Mouse (Mus musculus) layer of hippocampus, adult 2 months (tissue): ENCODE measurements around the gene Etnppl. TPM values are rescaled to one million over a fixed set of nuclear protein-coding genes. Genes with fewer than 3 reads are reported as not detected.

Experiments
- DNase-seq, 2 experiments: peaks; one replicate each; pipeline ENCODE4 v3.0.0; 2022; ENCODE audit warnings: low spot score in 2 of 2
- H3K27ac ChIP-seq: fragments of 200-600 bp; 2 replicates; pipeline ENCODE4 v1.8.1; 2022
- H3K4me3 ChIP-seq: fragments of 200-600 bp; 2 replicates; pipeline ENCODE4 v1.8.1; 2022; ENCODE audit warnings: mild to moderate bottlenecking
- CTCF ChIP-seq: fragments of 200-600 bp; conservative IDR thresholded peaks from 2 replicates; pipeline ENCODE4 v1.8.1; 2022; ENCODE audit warnings: antibody characterized with exemption, mild to moderate bottlenecking, moderate library complexity
- long read RNA-seq, 2 experiments: library from polyadenylated mRNA; stranded (forward); transcript quantifications; one replicate each; pipeline ENCODE4 v2.0.0; 2021; ENCODE audit warnings: borderline mapping rate in 2 of 2
- total RNA-seq, 2 experiments: library from RNA; stranded (reverse); gene quantifications; 2 replicates each; pipeline ENCODE4 v1.2.3; 2021

Gene Etnppl
- total RNA-seq = 1 to 10 TPM; 8.1 to 8.4 TPM
- long read RNA-seq, experiment 1, full-length matches to known transcripts = 2 of 6 reads
- long read RNA-seq, experiment 1, partial matches to known transcripts = 2 of 6 reads
- long read RNA-seq, experiment 1, other reads (novel, unspliced or antisense) = 2 of 6 reads
- long read RNA-seq, experiment 2, full-length matches to known transcripts = 2 of 3 reads
- long read RNA-seq, experiment 2, partial matches to known transcripts = 1 of 3 reads
- long read RNA-seq, experiment 2, other reads (novel, unspliced or antisense) = 0 of 3 reads

DNA sequence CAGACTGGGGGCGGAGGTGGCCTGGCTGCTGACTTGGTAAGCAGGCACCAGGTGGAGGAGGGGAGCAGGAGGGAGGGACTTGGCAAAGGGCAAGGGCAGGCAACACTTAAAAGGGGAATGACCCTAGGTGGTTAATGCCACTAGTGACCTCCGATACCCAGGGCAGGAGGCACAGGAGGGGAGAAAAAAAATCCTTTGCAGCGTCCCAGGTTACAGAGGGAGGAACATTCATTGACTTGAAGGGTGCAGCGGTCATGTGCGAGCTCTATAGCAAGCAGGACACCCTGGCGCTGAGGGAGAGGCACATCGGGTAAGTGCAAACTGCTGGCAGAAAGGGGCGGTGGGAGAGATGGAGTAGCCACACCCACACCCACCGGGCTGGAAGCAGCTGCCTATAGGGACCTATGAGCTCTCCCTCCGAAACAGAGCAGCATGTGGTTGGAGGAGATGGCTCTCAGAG is at the start of gene Etnppl:
Gene Etnppl, plus strand, starts transcription at position 10 of the 460 bp plus-strand sequence.
- DNase-seq = no peak
- Histone ChIP-seq H3K27ac (no peak within 1 kb of the TSS), H3K4me3 (peak within 1 kb of the TSS; percentile 31)
- TF ChIP-seq CTCF = no peak

DNA sequence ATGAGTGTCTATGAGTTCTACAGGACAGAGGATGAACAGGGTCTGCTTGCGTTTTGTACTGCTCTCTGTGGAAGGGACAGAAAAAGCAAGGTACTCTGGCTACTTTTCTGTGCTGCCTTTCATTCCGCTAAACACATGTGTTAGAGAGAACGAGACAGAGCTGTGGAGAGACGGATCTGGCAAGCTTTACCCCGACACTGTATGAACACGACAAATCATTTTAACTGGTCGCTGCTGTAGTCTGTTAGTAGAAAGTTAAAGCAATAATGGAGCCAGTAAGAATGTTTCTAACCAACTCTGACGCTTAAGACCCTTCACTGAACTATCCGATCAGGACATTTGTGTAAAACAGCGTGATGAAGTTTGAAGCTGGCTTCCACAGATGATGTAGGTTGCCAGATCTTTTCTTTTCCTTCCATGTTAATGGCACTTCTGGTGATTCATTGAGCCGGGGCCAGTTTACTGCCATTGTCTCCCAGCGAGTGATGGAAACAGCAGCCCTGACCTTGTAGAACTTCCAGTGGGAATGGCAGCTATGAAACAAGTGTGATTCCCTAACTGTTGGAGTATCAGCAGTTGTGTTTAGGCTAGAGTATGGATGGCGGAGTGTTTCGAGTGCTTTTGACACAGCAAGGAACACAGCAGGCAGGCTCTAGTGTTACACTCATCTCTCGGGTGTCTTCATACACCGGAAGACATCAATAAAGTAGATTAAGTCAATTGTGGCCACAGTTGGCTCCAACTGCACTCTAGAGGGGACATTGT is 48.7 kb upstream of the Etnppl start:
- TF ChIP-seq CTCF = no peak
- peak overlapping the region; percentile 52 for H3K27ac ChIP-seq
- no peak overlapping the region for H3K4me3 ChIP-seq
- no peak for DNase-seq

DNA sequence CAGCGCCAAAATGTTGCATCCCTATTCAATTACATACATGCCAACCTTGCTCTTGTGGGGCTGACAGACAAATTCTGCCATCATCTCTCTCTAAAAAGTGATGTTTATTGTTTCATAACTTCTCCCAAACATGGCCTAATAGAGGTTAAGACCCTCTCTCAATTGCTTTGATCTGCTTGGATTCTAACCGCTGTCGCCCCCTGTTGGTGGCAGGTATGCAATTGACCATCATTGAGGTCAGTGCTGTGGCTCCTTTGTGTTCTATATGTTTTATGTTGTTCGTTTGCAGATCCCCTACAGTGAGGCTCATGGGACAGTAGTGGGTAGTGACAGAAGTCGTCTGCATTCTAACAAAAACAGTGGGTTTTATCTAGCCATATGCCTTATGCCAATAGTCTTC is 44.0 kb upstream of the Etnppl start:
- TF ChIP-seq CTCF = peak; percentile 57
- H3K4me3 ChIP-seq = no peak overlapping the region
- no peak for DNase-seq
- H3K27ac ChIP-seq = peak overlapping the region; percentile 5; the same call in 1 of the 2 replicates

DNA sequence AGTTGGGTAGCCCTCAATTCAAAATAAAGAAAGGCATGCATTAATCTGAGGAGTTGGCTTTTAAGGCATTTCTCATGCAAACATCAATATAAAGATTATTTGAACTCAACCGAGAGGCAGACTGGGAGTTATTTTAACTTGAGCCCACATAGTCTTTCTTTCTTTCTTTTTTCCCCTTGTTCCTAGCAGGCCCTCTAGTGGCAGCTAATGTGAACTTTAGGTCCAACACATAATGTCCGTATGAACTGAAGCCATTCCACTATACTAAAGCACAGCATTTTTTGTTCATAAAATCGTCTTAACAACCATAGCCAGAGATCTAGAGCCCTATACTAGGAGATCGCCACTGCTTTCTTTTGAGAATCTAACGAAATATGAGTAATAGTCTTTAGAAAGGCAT is 42.6 kb upstream of the Etnppl start:
- H3K27ac ChIP-seq = peak overlapping the region; percentile 39; the same call in 1 of the 2 replicates
- peak; percentile 89 for TF ChIP-seq CTCF
- H3K4me3 ChIP-seq = peak overlapping the region; percentile 31; the same call in 1 of the 2 replicates
- DNase-seq = peak; percentile 59 to 63

DNA sequence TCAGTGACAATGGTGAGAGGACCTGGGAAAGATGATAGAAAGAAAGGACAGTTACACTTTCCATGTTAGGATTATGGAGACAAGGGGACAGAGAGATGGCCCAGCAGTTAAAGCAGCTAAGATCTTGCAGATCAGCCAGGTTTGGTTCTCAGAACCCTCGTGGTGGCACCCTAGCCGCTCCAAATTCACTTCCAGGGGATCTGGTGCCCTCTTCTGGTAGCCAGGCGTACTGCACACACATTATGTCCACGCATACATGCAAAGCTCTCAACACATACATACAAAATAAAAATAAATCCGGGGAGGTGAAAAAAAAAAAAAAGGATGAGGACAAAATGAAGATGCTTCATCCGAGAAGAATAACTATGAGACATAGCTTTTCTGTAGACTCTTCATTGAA is 40.6 kb upstream of the Etnppl start:
- no peak overlapping the region for H3K27ac ChIP-seq
- peak in 1 of 2 experiments; percentile 27 for DNase-seq
- peak; percentile 80 for TF ChIP-seq CTCF
- H3K4me3 ChIP-seq = no peak overlapping the region

DNA sequence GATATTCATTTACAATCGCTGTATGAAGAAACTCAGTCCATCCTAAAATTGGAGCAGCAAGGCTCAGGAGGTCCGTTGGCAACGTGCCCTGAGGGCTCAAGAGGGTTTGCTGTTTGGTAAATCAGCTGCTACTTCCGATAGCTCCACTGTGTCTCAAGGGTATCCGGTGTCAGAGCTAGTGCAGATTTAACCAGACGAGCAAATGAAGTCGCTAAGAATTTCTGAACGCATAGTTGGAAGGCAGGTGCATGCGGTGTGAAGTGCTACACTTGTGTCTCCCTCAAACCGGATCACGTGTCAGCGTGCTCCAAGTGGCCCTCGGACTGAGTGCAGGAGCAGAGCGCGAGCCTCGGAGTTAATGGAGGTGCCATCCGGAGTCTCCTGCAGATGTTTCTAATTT is 37.7 kb upstream of the Etnppl start:
- Histone ChIP-seq H3K27ac (no peak overlapping the region), H3K4me3 (no peak overlapping the region)
- no peak for TF ChIP-seq CTCF
- no peak for DNase-seq

DNA sequence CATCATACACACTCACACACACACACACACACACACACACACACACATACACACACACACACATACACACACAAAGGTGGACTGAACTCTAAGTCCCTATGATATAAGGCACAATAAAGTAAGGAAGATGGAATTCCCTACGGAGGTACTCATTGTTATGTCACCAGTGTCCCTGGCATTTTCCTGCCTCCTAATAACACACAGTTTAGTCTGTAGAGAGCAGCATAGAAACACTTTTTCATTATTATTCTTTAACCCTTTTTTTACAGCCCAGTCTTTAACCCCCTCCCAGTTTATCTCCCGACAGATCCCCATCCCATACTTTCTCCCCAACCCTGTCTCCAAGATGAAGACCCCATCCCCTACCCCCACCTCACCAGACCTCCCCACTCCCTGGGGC is 35.7 kb upstream of the Etnppl start:
- no peak for TF ChIP-seq CTCF
- Histone ChIP-seq H3K27ac (no peak overlapping the region), H3K4me3 (no peak overlapping the region)
- DNase-seq = no peak

DNA sequence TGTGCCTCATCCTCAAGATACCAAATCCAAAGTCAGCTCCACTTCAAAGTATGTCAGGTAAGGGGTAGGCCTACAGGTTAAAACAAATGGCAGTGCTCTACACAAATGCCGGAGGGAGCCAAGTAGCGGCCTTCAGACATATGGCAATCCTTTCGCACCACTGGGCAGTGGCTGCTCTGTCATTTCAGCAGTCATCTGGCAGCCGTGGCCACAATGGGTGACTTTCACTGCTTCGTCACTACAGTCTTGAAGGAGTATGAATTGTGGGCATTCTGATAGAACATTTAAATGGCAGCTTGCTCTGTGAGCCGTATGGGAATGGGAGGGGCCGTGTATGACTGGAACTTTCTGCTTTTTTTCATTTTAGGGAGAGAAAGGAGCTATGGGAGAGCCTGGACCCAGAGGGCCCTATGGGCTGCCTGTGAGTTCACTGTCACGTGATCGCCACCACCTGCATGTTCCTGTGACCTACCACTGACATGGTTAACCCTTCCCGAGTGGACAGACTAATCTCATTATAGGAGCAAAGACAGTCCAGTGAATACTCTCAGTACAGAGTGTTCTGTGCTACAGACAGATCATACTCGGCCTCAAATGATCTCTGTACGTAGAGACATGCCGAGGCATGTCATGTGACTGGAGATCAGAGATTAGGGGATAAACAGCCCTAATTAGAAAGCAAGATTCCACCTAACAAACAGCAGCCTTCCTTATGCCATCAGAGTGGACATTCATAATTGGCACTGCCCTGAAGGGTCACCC is 34.2 kb upstream of the Etnppl start:
- TF ChIP-seq CTCF = no peak
- DNase-seq = no peak
- no peak overlapping the region for H3K27ac ChIP-seq
- no peak overlapping the region for H3K4me3 ChIP-seq

DNA sequence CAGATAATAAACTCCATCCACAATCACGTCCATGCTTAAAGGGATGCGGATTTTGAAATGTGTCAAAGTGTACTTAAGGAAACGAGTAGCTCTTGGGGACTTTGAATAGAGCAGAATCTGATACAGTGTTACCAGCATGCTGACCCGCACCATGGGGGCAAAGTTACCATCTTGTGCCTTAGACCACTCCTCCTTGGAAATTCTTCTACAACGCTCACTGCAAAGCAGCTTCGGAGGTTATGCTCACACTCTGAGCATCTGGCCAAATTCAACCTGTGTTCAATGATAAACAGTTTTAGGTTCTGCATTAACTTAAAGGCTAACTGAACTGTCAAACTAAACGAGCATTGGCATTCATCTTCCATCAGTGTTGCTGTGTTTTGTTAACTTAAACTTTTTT is 33.2 kb upstream of the Etnppl start:
- Histone ChIP-seq H3K27ac (no peak overlapping the region), H3K4me3 (no peak overlapping the region)
- DNase-seq = no peak
- no peak for TF ChIP-seq CTCF

DNA sequence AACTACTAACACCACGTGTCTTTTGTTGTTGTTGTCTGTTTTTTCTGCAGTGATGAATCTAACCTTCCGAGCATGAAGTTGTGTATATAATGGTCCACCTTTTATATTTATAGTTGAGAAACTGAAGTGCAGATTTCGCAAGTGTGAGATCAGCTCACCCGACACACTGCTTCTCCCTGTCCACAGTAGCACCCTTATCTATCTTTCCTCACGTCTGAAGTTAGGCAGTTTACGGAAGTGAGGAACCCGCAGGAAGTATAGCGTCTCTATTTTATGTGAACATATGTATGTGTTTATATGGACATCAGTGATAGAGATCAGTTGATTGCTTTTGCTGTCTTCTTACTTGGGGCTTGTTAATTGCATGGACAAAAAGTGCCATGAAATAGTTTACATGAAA is 22.2 kb upstream of the Etnppl start:
- no peak for TF ChIP-seq CTCF
- H3K27ac ChIP-seq = no peak overlapping the region

DNA sequence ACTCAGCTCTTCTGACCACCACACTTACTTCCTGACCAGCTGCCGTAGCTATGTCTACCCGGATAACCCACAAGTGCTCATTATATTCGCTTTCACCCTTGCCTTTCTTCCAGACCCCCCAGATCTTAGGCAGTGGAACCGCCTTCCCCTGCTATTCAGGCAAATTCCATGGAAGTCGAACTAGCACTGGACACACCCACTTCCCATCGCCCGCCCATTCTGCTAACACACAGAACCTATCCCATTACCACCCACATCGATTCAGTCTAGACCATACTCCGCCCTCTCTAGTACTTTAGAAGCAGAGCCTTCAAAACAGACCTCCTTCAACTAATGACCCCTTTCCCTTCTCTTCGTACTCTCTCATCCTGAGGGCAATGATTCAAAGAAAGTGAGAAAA is 15.8 kb upstream of the Etnppl start:
- H3K27ac ChIP-seq = no peak overlapping the region
- no peak for TF ChIP-seq CTCF
- H3K4me3 ChIP-seq = no peak overlapping the region
- DNase-seq = no peak

More for the DNA sequence above, 22.2 kb upstream of the Etnppl start:
- DNase-seq = no peak
- H3K4me3 ChIP-seq = no peak overlapping the region

DNA sequence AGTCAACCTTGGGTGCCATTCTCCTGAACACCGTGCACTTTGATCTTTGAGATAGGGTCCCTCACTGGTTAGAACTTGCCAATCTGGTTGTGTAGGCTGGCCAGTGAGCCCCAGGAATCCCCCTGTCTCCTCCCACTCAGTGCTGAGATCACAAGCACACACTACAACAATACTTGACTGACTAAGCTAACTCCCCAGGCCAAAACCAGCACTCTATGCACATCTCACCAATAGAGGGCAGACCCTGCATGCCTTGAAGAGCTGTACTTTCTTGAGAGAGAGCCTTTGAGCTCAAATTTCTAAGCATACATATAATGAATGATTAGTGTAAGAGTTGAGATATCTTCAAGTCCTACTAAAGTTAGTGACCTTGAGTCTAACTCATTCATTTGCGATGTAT is 9.3 kb upstream of the Etnppl start:
- no peak overlapping the region for H3K27ac ChIP-seq
- no peak overlapping the region for H3K4me3 ChIP-seq
- peak; percentile 25 to 38 for DNase-seq
- peak; percentile 82 for TF ChIP-seq CTCF

DNA sequence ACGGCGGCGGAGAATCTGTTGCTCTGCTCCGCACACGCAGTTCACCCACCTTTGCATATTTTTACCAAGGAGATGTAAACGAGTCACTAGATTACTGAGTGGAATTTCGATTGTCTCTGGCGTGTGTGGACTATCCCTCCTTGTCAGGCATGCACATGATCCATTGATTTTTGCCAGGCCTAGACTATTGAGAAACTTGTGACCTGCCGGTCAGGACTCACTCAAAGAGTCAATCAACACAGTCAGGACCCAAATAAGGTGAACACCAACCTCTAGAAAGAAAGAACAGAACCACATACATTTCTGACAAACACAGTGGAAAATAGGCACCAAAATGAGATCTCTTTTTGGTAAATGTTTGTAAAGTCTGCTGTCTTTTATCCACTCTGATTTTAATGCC is 2.8 kb upstream of the Etnppl start:
- no peak overlapping the region for H3K27ac ChIP-seq
- H3K4me3 ChIP-seq = no peak overlapping the region
- DNase-seq = no peak
- TF ChIP-seq CTCF = no peak
